Mouse (Mus musculus): ENCODE measurements at regions not wholly inside any gene's neighbourhood (a gene's known extent, or its start where the extent isn't known, plus 50 kb on each side); places are given as distances from the start of the nearest gene placed in this dataset.
"Not testable (repeated sequence)": the region's sequence is repeated elsewhere in the genome, so short reads cannot be mapped to it uniquely, and the experiment has no call there.

GRCm38 (mm10) chr16:31551416-31552151, 111.7 kb upstream of the Dlg1 start:
- no peak for ATAC-seq (replicated peaks; ENCODE audit: low FRiP score, poor library complexity, severe bottlenecking)

DNA sequence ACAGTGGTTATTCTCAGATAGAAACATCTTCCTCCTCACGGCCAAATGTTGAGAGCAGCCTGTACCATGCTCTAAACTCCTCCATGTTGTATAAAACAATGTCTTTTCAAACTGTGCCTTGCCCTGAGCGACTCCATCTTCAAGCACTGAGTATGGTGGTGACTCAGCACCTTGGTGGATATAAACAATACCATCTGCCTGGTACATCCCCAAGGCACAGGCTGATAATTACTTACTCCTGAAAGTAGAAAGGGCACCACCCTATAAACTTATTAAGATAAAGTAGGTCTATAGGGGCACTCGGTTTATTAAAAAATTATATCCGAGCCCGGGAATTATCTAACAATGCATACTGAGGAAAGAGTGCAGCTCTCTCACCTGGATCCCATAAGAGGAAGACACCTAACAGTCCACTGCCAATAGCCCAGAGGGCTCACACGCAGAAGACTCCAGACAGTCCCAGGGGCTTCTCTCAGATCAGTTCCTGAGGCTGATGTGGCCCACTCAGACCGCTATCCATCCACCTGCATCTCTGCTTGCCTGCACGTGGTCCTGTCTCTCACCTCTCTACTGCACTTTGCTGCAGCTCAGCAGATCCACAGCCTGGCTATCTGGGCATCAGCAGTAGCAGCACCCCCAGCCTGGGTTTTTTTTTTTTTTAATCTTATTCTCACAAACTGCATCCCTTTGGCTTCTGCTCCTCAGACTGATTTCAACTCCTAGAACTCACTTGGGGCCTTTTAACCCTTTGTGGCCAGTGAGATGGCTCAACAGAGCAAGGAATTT, 109.7 kb upstream of the Dlg1 start:
- ATAC-seq (replicated peaks; ENCODE audit: low FRiP score, poor library complexity, severe bottlenecking) = no peak

GRCm38 (mm10) chr16:31560426-31560825, 102.8 kb upstream of the Dlg1 start:
- ATAC-seq (replicated peaks; ENCODE audit: low FRiP score, poor library complexity, severe bottlenecking) = no peak

- ATAC-seq (replicated peaks; ENCODE audit: low FRiP score, poor library complexity, severe bottlenecking) = no peak
Observed at GRCm38 (mm10) chr16:31564926-31565325, 98.3 kb upstream of the Dlg1 start.

- no peak for ATAC-seq (replicated peaks; ENCODE audit: low FRiP score, poor library complexity, severe bottlenecking)
Observed at GRCm38 (mm10) chr16:31568316-31568715, 94.9 kb upstream of the Dlg1 start.

DNA sequence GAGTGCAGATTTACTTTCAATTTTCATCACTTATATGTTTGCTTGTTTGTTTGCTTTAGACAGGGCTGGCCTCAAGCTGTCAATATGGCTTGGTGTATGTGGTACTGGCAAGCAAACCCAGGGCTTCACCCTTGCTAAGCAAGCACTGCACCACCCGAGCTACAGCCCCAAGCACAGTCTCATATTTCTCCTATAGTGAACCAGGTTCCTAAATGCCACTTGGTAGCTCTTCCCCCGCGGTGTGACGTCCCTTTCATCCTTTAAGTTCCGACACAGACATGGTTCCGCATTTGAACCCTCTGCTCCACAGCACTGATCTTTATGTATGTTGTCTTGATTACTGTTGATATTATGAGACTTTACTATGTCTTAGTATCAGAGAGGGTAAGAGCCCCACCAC, 93.4 kb upstream of the Dlg1 start:
- ATAC-seq (replicated peaks; ENCODE audit: low FRiP score, poor library complexity, severe bottlenecking) = no peak

- ATAC-seq (replicated peaks; ENCODE audit: low FRiP score, poor library complexity, severe bottlenecking) = no peak
Observed at GRCm38 (mm10) chr16:31570311-31571139, 92.7 kb upstream of the Dlg1 start.

DNA sequence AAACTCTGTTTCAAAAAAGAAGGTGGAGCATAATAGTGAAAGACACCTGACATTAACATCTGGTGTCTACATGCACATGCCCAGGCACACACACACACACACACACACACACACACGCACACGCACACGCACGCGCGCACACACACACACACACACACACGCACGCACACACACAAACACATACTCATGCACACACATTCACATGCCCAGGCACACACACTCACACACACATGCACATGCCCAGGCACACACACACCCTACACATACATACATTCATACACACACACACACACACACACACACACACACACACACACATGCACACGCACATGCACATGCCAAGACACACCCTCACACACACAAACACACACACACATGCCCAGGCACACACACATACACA, 89.4 kb upstream of the Dlg1 start:
- not testable (repeated sequence) for ATAC-seq (replicated peaks; ENCODE audit: low FRiP score, poor library complexity, severe bottlenecking)

- not testable (repeated sequence) for ATAC-seq (replicated peaks; ENCODE audit: low FRiP score, poor library complexity, severe bottlenecking)
Observed at GRCm38 (mm10) chr16:31575646-31576045, 87.6 kb upstream of the Dlg1 start.

DNA sequence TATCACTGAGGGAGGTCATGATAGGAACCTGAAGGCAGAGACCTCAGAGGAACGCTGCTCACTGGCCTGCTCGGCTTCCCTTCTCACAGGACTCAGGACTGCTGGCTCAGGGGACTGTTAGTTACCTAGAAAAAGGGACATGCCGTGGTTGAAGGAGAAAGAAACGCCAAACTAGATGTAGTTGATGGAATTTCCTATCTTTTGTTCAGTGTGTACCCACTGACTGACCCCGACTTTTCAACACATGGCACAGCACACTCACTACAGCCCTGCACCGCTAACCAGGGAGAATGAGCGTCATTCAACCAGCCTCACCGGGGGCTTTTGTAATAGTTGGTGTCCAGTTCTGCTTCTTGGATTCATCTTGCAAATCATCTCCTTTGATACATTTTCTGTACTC, 86.8 kb upstream of the Dlg1 start:
- no peak for ATAC-seq (replicated peaks; ENCODE audit: low FRiP score, poor library complexity, severe bottlenecking)

DNA sequence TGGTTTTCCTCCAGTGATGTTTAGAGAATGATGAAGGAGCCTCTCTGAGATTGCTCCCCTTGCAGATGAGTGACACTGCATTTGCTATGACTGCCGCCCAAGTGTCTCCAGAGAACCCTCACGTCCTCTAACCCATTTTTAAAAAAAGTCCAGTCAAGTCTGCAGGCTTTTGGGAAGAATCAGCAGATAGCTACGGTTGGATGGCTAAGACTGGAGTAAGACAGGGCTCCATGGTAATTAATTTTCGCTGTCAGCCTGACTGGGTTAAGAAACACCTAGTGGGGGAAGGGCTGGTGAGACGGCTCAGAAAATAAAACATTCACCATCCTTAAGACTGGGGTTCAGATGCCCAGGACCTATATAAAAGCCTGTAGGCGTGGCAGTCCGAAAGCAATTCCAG, 85.9 kb upstream of the Dlg1 start:
- no peak for ATAC-seq (replicated peaks; ENCODE audit: low FRiP score, poor library complexity, severe bottlenecking)

DNA sequence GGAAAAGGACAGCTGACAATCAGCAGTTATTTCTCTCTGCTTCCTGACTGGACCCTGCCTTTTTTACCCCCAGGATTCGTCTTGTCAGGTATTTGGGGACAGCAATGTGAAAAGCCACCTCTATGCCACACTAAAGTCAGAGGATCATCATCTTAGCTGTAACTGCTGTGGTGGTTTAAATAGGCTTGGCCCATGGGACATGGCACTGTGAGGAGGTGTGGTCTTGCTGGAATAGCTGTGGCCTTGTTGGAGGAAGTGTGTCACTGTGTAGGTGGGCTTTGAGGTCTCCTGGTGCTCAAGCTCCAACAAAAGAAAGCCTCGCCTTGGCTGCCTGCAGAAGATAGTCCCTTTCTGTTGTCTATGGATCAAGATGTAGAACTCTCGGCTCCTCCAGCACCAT, 83.9 kb upstream of the Dlg1 start:
- no peak for ATAC-seq (replicated peaks; ENCODE audit: low FRiP score, poor library complexity, severe bottlenecking)

GRCm38 (mm10) chr16:31580779-31581178, 82.5 kb upstream of the Dlg1 start:
- ATAC-seq (replicated peaks; ENCODE audit: low FRiP score, poor library complexity, severe bottlenecking) = no peak

GRCm38 (mm10) chr16:31582885-31583284, 80.4 kb upstream of the Dlg1 start:
- no peak for ATAC-seq (replicated peaks; ENCODE audit: low FRiP score, poor library complexity, severe bottlenecking)

- no peak for ATAC-seq (replicated peaks; ENCODE audit: low FRiP score, poor library complexity, severe bottlenecking)
Observed at GRCm38 (mm10) chr16:31583627-31584026, 79.6 kb upstream of the Dlg1 start.

- no peak for ATAC-seq (replicated peaks; ENCODE audit: low FRiP score, poor library complexity, severe bottlenecking)
Observed at GRCm38 (mm10) chr16:31584216-31584823, 78.9 kb upstream of the Dlg1 start.

DNA sequence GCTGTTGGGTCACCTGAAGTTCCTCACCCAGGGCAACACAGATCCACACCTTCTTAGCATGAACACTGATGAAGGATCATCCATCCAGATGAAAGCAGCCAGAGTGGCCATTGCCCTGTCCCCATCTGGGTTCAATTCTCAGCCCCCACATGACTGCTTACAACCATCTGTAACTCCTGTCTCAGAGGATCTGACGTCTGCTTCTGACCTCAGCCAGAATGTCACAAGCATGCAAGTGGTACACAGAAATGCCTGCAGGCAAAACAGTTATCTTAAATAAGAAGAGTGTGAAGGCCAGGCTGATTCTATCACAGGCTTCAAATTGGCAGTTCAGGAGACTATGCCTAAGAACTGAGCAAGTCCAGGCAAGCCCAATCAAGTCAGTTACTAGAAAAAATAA, 76.2 kb upstream of the Dlg1 start:
- no peak for ATAC-seq (replicated peaks; ENCODE audit: low FRiP score, poor library complexity, severe bottlenecking)

DNA sequence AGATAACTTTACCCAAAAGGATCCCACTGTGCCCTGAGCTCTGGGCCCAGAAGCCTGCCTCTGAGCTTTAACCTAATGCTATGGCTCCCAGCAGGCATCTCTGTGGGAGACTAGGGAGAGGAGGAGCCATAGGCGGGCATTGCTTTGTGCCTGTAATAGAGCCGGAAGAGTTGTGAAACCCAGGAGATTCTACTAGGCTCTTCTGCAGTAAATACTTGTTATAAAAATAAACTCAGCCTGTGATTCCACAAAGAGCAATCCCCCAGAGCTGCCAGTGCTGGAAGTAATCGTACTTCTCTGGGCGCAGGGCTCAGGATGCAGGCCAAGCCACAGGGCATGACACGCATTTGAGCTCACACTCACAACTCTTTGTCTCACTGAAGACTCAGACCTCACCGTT, 73.7 kb upstream of the Dlg1 start:
- ATAC-seq (replicated peaks; ENCODE audit: low FRiP score, poor library complexity, severe bottlenecking) = no peak

- ATAC-seq (replicated peaks; ENCODE audit: low FRiP score, poor library complexity, severe bottlenecking) = no peak
Observed at GRCm38 (mm10) chr16:31591565-31591964, 71.7 kb upstream of the Dlg1 start.
